Mouse (Mus musculus) cerebellum, adult 2 months (tissue): ENCODE results near the gene Mgat4d. TPM values are rescaled to one million over a fixed set of nuclear protein-coding genes. Genes with fewer than 3 reads are reported as not detected.

Experiments used
- DNase-seq, 2 experiments: peaks; one replicate each; pipeline ENCODE4 v3.0.0; 2021
- H3K27ac ChIP-seq: fragments of 200-500 bp; 2 replicates; pipeline ENCODE4 v1.5.1; 2012; ENCODE audit warnings: low read length, control low read depth, inconsistent platforms; ENCODE audit not compliant: insufficient read depth
- H3K27me3 ChIP-seq: fragments of 200-500 bp; 2 replicates; pipeline ENCODE4 v1.6.1; 2012; ENCODE audit warnings: inconsistent platforms, mild to moderate bottlenecking, low read length, moderate library complexity; ENCODE audit not compliant: control insufficient read depth, insufficient read depth
- H3K4me1 ChIP-seq: fragments of 200-500 bp; 2 replicates; pipeline ENCODE4 v1.6.1; 2011; ENCODE audit warnings: low read length; ENCODE audit not compliant: control insufficient read depth, insufficient read depth
- H3K4me3 ChIP-seq: fragments of 200-500 bp; replicated peaks from 2 replicates; pipeline ENCODE3; 2011; ENCODE audit warnings: mild to moderate bottlenecking, low read depth, low read length, control low read depth; ENCODE audit not compliant: insufficient read depth
- CTCF ChIP-seq: fragments of 200-500 bp; IDR thresholded peaks from 2 replicates; pipeline ENCODE4 v1.5.1; 2011; ENCODE audit warnings: low read depth, mild to moderate bottlenecking, control low read depth, low read length, moderate library complexity, borderline replicate concordance; ENCODE audit not compliant: insufficient read depth
- POLR2A ChIP-seq: fragments of 200-500 bp; IDR thresholded peaks from 2 replicates; pipeline ENCODE4 v1.6.1; 2011; ENCODE audit warnings: low read length, control low read depth, borderline replicate concordance; ENCODE audit not compliant: insufficient read depth
- WGBS: fragments of 180-500 bp; shearing (Covaris S2); methylation state at CpG from one replicate; pipeline ENCODE4 v1.1.7; 2018; 5-methylcytosine and 5-hydroxymethylcytosine counted together
- polyA plus RNA-seq: library from polyadenylated mRNA; depleted of rRNA; stranded (reverse); fragments of >200 nt; gene quantifications from 2 replicates; pipeline ENCODE4 v1.2.3, GENCODE M21; 2012

Gene Mgat4d
- polyA plus RNA-seq, 1 experiment: not detected

DNA sequence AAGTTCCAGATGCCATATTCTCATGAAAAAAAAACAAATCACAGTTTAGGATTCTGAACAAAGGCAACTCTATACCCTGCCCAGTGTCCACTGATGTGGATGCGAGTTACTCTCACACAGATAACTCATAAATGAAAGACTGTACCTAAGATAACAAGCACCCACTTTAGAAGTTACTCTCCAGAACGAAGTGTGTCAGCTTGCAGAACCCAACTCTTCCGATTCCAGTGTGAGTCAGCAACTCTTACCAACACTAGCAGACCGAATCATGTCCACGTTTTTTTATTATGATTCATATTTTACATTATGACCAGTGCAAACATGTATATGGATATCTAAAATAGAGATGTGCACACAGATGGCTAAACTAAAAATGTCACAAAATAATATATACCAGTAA, 20.4 kb upstream of the Mgat4d start:
- H3K4me1 ChIP-seq: no peaks in the 10 kb centered on the region
- H3K27ac ChIP-seq: no peak overlapping the region
- no peak for TF ChIP-seq CTCF
- no peak for TF ChIP-seq POLR2A
- 92% methylated on average over 5 of the region's 5 CpGs for WGBS
- H3K27me3 ChIP-seq: no peaks in the 10 kb centered on the region
- no peak for DNase-seq
- no peak overlapping the region for H3K4me3 ChIP-seq

DNA sequence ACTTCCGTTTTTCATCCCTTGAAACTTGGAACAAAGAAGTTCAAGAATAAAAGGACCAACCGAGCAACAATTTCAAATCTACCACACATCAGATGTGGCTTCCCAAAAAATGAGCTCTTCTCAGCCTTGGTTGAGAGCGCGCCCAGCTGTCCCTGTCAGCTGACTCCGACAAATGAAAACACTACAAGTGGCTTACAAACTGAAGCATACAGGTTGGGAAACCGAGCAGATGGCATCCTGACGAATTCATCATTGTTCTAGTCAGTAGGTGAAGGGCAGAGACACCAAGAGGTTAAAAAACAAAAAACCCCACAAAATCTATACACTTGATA, 16.7 kb upstream of the Mgat4d start:
- peak overlapping the region; percentile 80 for H3K4me3 ChIP-seq

DNA sequence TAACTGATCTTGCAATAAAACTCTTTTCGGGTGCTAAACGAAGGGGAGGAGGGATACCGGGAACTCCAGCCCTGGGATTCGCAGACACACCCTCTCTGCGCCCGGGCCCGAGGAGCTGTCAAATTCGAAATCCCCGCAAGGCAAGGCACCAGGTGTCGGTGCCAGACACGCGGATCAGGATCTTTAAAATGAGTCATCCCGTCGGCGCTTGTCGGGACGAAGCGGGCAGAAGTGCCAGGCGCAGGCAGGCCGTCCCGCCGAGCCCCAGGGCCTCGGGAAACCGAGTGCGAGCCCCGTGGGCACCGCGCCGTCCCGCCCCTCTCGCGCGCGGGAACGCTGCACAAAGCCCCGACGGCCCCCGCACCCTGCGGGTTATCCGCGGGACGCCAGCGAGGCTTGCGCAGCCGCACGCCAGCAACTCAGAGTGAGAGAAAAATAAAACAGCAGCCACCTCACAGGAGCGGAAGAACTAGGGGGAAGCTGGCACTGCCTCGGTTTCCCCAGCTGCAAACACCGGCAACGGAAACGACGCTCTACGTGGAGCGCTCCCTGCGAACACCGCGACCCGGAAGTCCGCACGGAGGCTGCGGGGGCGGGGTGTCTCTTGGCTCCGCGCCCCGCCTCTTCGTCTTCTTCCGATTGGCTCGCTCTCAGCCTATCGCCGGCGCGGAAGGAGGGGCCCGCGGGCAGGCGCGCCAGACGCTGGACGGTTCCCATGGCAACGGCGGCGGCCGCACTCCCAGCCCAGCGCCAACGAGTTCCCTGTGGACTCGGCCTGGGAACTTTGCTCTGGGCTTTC, 16.2 kb upstream of the Mgat4d start, which contains the start of gene Elmod2:
Elmod2 (minus strand) TSS at position 588 of the 799 bp plus-strand sequence.
- Histone ChIP-seq H3K27me3 (no peaks in the 10 kb centered on the region), H3K4me3 (peak within 1 kb of the TSS; percentile 80), H3K4me1 (no peaks in the 10 kb centered on the region), H3K27ac (peak within 1 kb of the TSS; percentile 52)
- peak; percentile 76; the same call in 1 of the 2 replicates for TF ChIP-seq POLR2A
- TF ChIP-seq CTCF: no peak
- peak; percentile 96 to 97 for DNase-seq
- WGBS: under 1% methylated on average over 85 of the region's 85 CpGs

More for the DNA sequence above, 16.7 kb upstream of the Mgat4d start:
- DNase-seq: peak in 1 of 2 experiments; percentile 59
- H3K27ac ChIP-seq: no peak overlapping the region
- no peaks in the 10 kb centered on the region for H3K27me3 ChIP-seq
- TF ChIP-seq CTCF: no peak
- TF ChIP-seq POLR2A: no peak
- no peaks in the 10 kb centered on the region for H3K4me1 ChIP-seq
- 7% methylated on average over 7 of the region's 7 CpGs for WGBS

DNA sequence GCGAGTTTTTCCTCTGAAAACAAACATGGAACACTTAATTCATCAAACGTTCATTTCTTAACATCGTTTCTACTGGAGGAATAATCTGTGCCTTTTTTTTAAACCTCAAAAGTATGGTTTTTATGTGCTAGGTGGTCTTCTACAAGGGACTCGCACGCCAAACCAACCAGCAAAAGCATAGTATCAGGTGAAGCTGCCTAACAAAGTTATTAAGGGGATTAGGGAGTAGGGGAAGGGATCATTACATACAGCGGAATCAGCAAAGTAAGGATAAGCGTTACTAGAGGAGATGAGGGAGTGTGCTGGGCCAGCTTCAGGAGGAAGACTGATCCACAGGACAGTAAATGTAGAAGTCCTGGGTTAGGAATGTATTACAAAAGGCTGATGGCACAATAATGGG, 15.4 kb upstream of the Mgat4d start:
- DNase-seq: no peak
- WGBS: 19% methylated on average over 7 of the region's 7 CpGs
- no peak for TF ChIP-seq CTCF
- TF ChIP-seq POLR2A: no peak

DNA sequence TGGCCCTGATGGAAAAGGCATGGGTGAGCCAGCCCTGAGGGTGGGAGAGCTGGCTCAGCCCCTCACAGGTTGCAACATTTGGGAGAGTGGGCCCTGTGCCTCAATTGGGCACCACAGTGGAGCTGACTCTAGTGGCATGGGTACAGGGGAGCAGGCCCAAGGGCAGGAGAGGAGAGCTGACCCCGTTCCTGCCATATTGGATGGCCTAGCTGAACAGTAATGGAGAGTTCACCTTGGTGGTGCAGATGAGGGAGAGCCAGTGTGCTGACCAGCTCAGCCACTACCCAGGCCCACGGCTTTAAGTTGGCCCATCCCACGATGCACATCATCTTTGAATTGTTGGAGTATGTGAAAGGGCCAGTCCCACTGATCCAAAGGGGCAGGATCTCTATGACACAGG, 6.2 kb upstream of the Mgat4d start:
- Histone ChIP-seq H3K4me1 (no peaks in the 10 kb centered on the region), H3K27me3 (no peaks in the 10 kb centered on the region), H3K4me3 (no peak overlapping the region), H3K27ac (no peak overlapping the region)
- no peak for DNase-seq
- TF ChIP-seq POLR2A (no peak), CTCF (no peak)
- WGBS: 86% methylated on average over 3 of the region's 3 CpGs

More for the DNA sequence above, 15.4 kb upstream of the Mgat4d start:
- Histone ChIP-seq H3K27ac (no peak overlapping the region), H3K4me3 (peak overlapping the region; percentile 32), H3K4me1 (no peaks in the 10 kb centered on the region), H3K27me3 (no peaks in the 10 kb centered on the region)

DNA sequence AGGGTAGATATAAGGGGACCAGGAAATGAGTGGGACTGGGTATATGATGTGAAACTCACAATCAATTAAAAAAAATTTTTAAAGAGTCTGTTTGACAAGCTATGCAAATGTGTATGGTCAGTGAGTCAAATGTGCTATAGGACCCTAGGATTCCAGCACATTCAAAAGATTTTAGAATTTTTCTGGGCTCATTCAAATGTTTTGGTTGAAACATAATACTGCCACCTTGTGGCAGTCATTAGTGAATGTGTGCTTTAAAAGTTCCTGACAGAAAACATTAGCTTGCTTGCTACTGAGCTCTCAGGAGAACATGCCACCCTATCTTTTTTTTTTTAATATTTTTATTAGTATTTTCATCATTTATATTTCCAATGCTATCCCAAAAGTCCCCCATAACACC, 5.6 kb upstream of the Mgat4d start:
- DNase-seq: peak in 1 of 2 experiments; percentile 20
- Histone ChIP-seq H3K27me3 (no peaks in the 10 kb centered on the region), H3K4me1 (no peaks in the 10 kb centered on the region), H3K4me3 (no peak overlapping the region), H3K27ac (no peak overlapping the region)
- peak; percentile 38; the same call in 1 of the 2 replicates for TF ChIP-seq CTCF
- TF ChIP-seq POLR2A: no peak

DNA sequence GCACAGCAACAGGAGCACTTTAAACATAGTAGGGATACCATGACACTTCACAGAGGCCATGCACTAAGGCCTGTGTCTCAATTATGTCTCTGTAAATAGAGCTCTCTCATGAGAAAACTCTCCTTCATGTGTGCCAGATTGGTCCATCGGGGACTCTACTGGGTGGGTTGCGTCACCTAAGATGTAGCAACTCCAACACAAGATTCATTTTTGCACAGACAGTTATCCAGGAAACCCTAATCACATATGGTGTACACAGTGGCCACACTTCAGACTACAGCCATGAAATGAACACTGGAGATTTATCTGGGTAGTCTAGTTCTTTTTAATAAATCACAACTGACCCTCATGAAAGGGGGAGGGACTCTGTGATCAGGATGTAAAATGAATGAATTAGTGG, 3.0 kb downstream of the Mgat4d start:
- H3K27ac ChIP-seq: no peak overlapping the region
- TF ChIP-seq POLR2A: no peak
- TF ChIP-seq CTCF: no peak
- DNase-seq: no peak
- no peaks in the 10 kb centered on the region for H3K4me1 ChIP-seq
- H3K27me3 ChIP-seq: no peaks in the 10 kb centered on the region
- 94% methylated on average over 2 of the region's 2 CpGs for WGBS
- no peak overlapping the region for H3K4me3 ChIP-seq

DNA sequence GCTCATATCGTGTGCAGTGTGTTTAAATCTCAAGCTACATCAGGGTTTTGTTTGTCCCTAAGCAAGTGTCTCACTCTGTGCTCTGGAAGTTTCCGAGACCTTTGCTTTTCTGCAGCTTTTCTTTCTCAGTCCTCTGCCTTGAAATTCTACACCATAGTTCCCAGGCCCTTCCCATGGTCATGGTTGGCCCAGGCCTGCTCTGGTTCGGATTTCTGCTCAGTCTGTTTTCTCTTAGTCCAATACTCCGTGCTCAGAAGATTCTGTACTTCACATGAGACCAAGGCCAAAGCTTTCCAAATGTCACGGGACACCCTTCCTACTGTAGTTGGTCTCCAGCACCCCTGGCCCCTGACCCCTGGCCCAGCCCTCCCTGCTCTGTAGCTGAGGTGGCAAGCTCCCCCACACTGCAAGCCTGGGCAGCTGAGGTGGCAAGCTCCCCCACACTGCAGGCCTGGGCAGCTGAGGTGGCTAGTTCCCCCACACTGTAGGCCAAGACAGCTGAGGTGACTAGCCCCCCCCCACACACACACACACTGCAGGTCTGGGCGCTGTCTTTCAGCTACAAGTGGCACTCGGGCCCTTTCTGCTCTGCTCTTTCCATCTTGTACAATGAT, 15.0 kb downstream of the Mgat4d start:
- WGBS: 78% methylated on average over 7 of the region's 7 CpGs
- Histone ChIP-seq H3K4me1 (no peaks in the 10 kb centered on the region), H3K4me3 (no peak overlapping the region), H3K27ac (no peak overlapping the region), H3K27me3 (no peaks in the 10 kb centered on the region)
- TF ChIP-seq CTCF (no peak), POLR2A (no peak)
- DNase-seq: no peak
